Mouse (Mus musculus): ENCODE data around the gene Kpna6.

- TF ChIP-seq POLR2A (IDR thresholded peaks at IDR 0.05; ENCODE audit: control insufficient read depth, low read depth, low read length), result no peak
- no peak for TF ChIP-seq CTCF (IDR thresholded peaks at IDR 0.05; ENCODE audit: control insufficient read depth, insufficient read depth, insufficient replicate concordance, low read depth, low read length)
These were observed 27.6 kb upstream of the Kpna6 start for GRCm38 (mm10) chr4:129700216-129700615.

All from testis, adult 2 months (tissue).